Mouse (Mus musculus) forebrain, embryonic 14.5 days (tissue): ENCODE measurements around the gene Bcl7c. TPM values are rescaled to one million over a fixed set of nuclear protein-coding genes. Genes with fewer than 3 reads are reported as not detected.

Source experiments
- ATAC-seq: fragments of 200-750 bp; cut with Nextera tagmentation; 2 replicates; pipeline ENCODE4 v1.8.0; 2017; ENCODE audit warnings: mild to moderate bottlenecking, moderate library complexity
- DNase-seq: peaks from one replicate; pipeline ENCODE4 v3.0.0-alpha.2; 2015; ENCODE audit warnings: low spot score
- H3K27ac ChIP-seq: fragments of 300-500 bp; sonication (generic); 2 replicates; pipeline ENCODE4 v1.5.1; 2014; ENCODE audit warnings: low read depth, mild to moderate bottlenecking, control low read depth, low read length, moderate library complexity
- H3K27me3 ChIP-seq: fragments of 300-500 bp; sonication (generic); replicated peaks from 2 replicates; pipeline ENCODE4 v1.6.1; 2014; ENCODE audit warnings: low read length, control low read depth, mixed read lengths; ENCODE audit not compliant: control insufficient read depth, insufficient read depth
- H3K36me3 ChIP-seq: fragments of 300-500 bp; sonication (generic); 2 replicates; pipeline ENCODE4 v1.6.1; 2014; ENCODE audit warnings: low read length, control low read depth; ENCODE audit not compliant: control insufficient read depth, insufficient read depth
- H3K4me1 ChIP-seq: fragments of 300-500 bp; sonication (generic); 2 replicates; pipeline ENCODE4 v1.6.1; 2014; ENCODE audit warnings: antibody characterized with exemption, low read length, control low read depth; ENCODE audit not compliant: control insufficient read depth, insufficient read depth
- H3K4me2 ChIP-seq: fragments of 300-500 bp; sonication (generic); 2 replicates; pipeline ENCODE4 v1.6.1; 2014; ENCODE audit warnings: mild to moderate bottlenecking, control low read depth, low read length
- H3K4me3 ChIP-seq: fragments of 300-500 bp; sonication (generic); 2 replicates; pipeline ENCODE4 v1.5.1; 2014; ENCODE audit warnings: low read depth, low read length, control low read depth
- H3K9ac ChIP-seq: fragments of 300-500 bp; sonication (generic); 2 replicates; pipeline ENCODE4 v1.6.1; 2014; ENCODE audit warnings: mild to moderate bottlenecking, low read length, control low read depth, moderate library complexity
- H3K9me3 ChIP-seq: fragments of 300-500 bp; sonication (generic); replicated peaks from 2 replicates; pipeline ENCODE4 v1.6.1; 2016; ENCODE audit warnings: low read length, control low read depth, mixed read lengths; ENCODE audit not compliant: control insufficient read depth
- WGBS: fragments of 180-500 bp; shearing (Covaris S2); extraction: QIAGEN DNeasy Blood & Tissue Kit; methylation state at CpG from one replicate; pipeline ENCODE4 v1.1.7; 2014; 5-methylcytosine and 5-hydroxymethylcytosine counted together
- polyA plus RNA-seq: library from polyadenylated mRNA; unstranded; fragments of >200 nt; fragmentation: Nextera tagmentation; extraction: Ambion mirVana; gene quantifications from 2 replicates; pipeline ENCODE4 v1.2.1, GENCODE M21; 2014

Gene Bcl7c
- polyA plus RNA-seq, 1 experiment from 2014 or later, result 45.7 TPM

DNA sequence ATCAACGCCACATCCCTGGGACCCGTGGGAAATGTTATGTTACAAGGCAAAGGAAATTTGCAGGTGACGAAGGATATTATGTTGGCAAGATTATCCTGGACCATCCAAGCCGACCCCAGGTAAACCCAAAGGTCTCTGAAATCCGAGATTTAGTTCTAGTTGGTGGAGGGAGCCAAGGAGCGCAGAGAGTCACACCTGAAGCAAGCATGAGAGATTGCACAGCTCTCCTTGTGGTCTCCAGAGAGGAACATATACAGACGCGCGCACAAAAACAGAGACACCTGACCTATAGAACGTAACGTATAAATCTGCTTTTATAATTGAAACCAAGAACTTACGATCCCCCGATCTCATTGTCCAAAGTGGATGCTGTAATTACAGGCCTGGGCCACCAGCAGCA lies 28.2 kb downstream of the Bcl7c start:
- DNase-seq (no peak), ATAC-seq (no peak)
- WGBS, result 90% methylated on average over 13 of the region's 13 CpGs
- Histone ChIP-seq H3K27ac (no peak overlapping the region), H3K4me2 (no peak overlapping the region), H3K4me3 (no peak overlapping the region), H3K36me3 (peaks cover 3% of the 10 kb centered on the region; the same call in 1 of the 2 replicates), H3K27me3 (no peaks in the 10 kb centered on the region), H3K9ac (no peak overlapping the region), H3K9me3 (no peaks in the 10 kb centered on the region), H3K4me1 (no peaks in the 10 kb centered on the region)

DNA sequence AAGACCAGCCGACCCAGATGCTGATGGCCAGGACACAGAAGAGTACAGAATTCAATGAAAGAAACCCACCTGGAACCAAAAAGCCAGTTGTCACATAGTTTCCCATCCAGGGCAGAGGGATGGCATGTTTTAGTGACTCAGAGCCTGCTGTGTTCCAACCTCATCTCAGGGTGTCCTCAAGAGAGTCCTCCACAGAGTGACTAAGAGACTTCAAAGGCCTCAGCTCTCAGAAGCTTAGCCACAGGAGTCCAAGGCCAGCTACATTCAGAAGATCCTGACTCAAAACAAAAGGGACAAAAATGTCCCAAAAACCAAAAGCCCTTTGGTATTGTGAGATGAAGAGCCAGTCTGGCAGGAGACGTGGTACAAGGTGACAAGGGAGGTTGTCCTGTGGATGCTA lies 29.9 kb downstream of the Bcl7c start:
- Histone ChIP-seq H3K27ac (no peak overlapping the region), H3K4me3 (no peak overlapping the region), H3K27me3 (no peaks in the 10 kb centered on the region), H3K4me2 (no peak overlapping the region), H3K4me1 (no peaks in the 10 kb centered on the region), H3K36me3 (peaks cover 3% of the 10 kb centered on the region; the same call in 1 of the 2 replicates), H3K9ac (no peak overlapping the region), H3K9me3 (no peaks in the 10 kb centered on the region)
- DNase-seq (no peak), ATAC-seq (no peak)
- WGBS, result 55% methylated on average over 2 of the region's 2 CpGs

DNA sequence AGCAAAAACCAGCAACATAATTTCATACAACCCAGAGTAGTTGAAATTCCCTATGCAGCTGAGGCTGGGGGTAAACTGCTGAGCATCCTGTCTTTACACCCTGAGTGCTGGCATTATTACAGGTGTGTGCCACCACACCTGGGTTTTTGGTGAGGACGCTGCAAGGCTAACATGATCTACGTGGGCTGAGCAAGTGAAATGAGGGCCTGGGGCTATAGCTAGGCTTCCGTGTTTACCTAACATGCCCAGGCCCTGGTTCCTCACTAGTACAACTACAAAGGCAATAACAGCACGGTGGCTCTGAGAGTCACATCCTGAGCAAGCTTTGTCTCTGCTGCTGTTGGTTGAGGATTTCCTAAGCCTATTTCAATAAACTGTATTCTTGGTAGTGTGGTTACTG lies 31.1 kb downstream of the Bcl7c start:
- Histone ChIP-seq H3K4me3 (no peak overlapping the region), H3K27me3 (no peaks in the 10 kb centered on the region), H3K9ac (no peak overlapping the region), H3K36me3 (peaks cover 3% of the 10 kb centered on the region; the same call in 1 of the 2 replicates), H3K4me2 (no peak overlapping the region), H3K9me3 (no peaks in the 10 kb centered on the region), H3K27ac (no peak overlapping the region), H3K4me1 (no peaks in the 10 kb centered on the region)
- 91% methylated on average over 4 of the region's 4 CpGs for WGBS
- no peak for DNase-seq
- no peak for ATAC-seq

- Histone ChIP-seq H3K4me2 (no peak overlapping the region), H3K27ac (no peak overlapping the region), H3K4me3 (no peak overlapping the region), H3K9ac (no peak overlapping the region), H3K9me3 (no peaks in the 10 kb centered on the region), H3K27me3 (no peaks in the 10 kb centered on the region), H3K4me1 (no peaks in the 10 kb centered on the region), H3K36me3 (peaks cover 3% of the 10 kb centered on the region; the same call in 1 of the 2 replicates)
- 66% methylated on average over 6 of the region's 6 CpGs for WGBS
- ATAC-seq (no peak), DNase-seq (peak; percentile 24)
These were observed 31.7 kb downstream of the Bcl7c start for GRCm38 (mm10) chr7:127677077-127677476.

DNA sequence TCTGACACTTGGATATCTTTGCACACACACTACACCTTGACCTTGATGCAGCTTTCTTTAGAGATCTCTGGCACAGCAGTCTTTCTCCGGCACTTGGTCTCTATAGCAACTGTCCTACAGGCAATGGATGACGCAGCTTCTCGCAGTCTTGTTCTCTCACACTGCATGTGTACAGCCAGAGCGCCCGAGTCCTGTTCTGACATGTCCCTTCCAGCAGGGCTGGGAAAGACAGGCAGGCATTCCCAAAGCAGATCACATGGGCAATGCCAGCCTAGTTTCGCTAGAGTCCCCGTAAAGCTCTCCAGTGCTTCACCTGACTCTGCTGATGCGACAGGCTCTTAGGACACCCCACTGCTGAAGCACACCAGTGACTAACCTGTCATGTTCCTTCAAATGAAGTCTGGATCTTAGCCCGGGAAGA lies 33.3 kb downstream of the Bcl7c start:
- Histone ChIP-seq H3K4me3 (no peak overlapping the region), H3K4me2 (no peak overlapping the region), H3K4me1 (no peaks in the 10 kb centered on the region), H3K9me3 (no peaks in the 10 kb centered on the region), H3K9ac (peak overlapping the region; percentile 17; the same call in 1 of the 2 replicates), H3K27ac (peak overlapping the region; percentile 61; the same call in 1 of the 2 replicates), H3K27me3 (no peaks in the 10 kb centered on the region), H3K36me3 (peaks cover 3% of the 10 kb centered on the region; the same call in 1 of the 2 replicates)
- ATAC-seq, result peak; percentile 20; the same call in 1 of the 2 replicates
- no peak for DNase-seq
- WGBS, result 76% methylated on average over 9 of the region's 9 CpGs

- Histone ChIP-seq H3K4me3 (no peak overlapping the region), H3K9me3 (no peaks in the 10 kb centered on the region), H3K4me2 (no peak overlapping the region), H3K27me3 (no peaks in the 10 kb centered on the region), H3K27ac (peak overlapping the region; percentile 61; the same call in 1 of the 2 replicates), H3K9ac (peak overlapping the region; percentile 17; the same call in 1 of the 2 replicates), H3K36me3 (peaks cover 3% of the 10 kb centered on the region; the same call in 1 of the 2 replicates), H3K4me1 (no peaks in the 10 kb centered on the region)
- ATAC-seq, result peak; percentile 82; the same call in 1 of the 2 replicates
- peak; percentile 95 for DNase-seq
- WGBS, result 0% methylated on average over 5 of the region's 5 CpGs
These were observed 33.8 kb downstream of the Bcl7c start for GRCm38 (mm10) chr7:127674977-127675376.

DNA sequence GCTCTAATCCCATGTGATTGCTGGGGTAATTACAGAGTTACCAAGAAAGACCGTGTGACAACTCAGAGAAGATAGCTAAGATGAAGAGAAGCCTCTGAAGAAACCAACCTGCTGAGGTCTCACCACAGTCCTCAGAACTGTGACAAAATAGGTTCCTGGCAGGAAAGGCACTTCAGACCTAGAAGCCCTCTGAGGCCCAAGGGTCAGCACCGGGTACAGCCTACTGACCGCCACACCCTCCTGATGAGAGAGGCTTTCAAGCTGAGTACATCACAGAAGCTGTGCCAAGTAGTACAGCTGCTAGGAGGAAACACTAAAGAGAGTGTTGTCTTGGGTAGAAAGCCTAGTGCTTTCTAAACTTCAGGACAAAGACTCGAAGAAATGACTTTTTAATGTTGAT lies 36.0 kb downstream of the Bcl7c start:
- Histone ChIP-seq H3K4me3 (no peak overlapping the region), H3K27ac (no peak overlapping the region), H3K36me3 (peaks cover 3% of the 10 kb centered on the region; the same call in 1 of the 2 replicates), H3K4me1 (no peaks in the 10 kb centered on the region), H3K9me3 (no peaks in the 10 kb centered on the region), H3K4me2 (no peak overlapping the region), H3K27me3 (no peaks in the 10 kb centered on the region), H3K9ac (no peak overlapping the region)
- ATAC-seq (no peak), DNase-seq (no peak)
- 84% methylated on average over 4 of the region's 4 CpGs for WGBS

GRCm38 (mm10) chr7:127671880-127672774 lies 36.6 kb downstream of the Bcl7c start:
- Histone ChIP-seq H3K27ac (no peak overlapping the region), H3K4me1 (no peaks in the 10 kb centered on the region)
- WGBS, result 83% methylated on average over 11 of the region's 11 CpGs

DNA sequence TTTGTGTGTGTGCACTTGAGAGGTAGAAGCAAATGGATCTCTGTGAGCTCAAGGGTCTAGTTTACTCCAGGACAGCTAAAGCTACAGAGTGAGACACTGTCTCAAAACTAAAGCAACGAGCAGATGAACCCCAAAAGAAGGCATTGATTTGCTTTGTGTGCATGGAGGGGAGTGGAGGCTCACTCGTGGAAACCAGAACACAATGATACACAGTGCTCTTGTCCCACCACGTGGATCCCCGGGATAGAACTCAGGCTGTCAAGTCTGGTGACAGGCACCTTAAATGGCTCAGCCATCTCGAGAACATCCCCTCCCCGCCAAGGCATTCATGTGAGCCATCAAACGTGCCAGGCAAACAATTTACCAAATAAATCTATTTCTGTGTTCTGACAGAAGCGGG lies 41.6 kb downstream of the Bcl7c start:
- 86% methylated on average over 8 of the region's 8 CpGs for WGBS
- Histone ChIP-seq H3K9me3 (no peaks in the 10 kb centered on the region), H3K4me1 (no peaks in the 10 kb centered on the region), H3K4me2 (no peak overlapping the region), H3K36me3 (peaks cover 24% of the 10 kb centered on the region), H3K27me3 (no peaks in the 10 kb centered on the region), H3K27ac (no peak overlapping the region), H3K9ac (no peak overlapping the region), H3K4me3 (no peak overlapping the region)
- DNase-seq, result no peak
- no peak for ATAC-seq

More at GRCm38 (mm10) chr7:127671880-127672774, 36.6 kb downstream of the Bcl7c start:
- no peak for ATAC-seq
- no peak overlapping the region for H3K4me2 ChIP-seq
- peaks cover 3% of the 10 kb centered on the region; the same call in 1 of the 2 replicates for H3K36me3 ChIP-seq
- DNase-seq, result no peak
- H3K27me3 ChIP-seq, result no peaks in the 10 kb centered on the region
- no peaks in the 10 kb centered on the region for H3K9me3 ChIP-seq
- no peak overlapping the region for H3K4me3 ChIP-seq
- H3K9ac ChIP-seq, result no peak overlapping the region
